Mouse (Mus musculus) kidney, adult 2 months (tissue): ENCODE data around the gene Eif3a.

Experiments used
- CTCF ChIP-seq: fragments of 200-500 bp; conservative IDR thresholded peaks from 2 replicates; pipeline ENCODE4 v1.5.1; 2011; ENCODE audit warnings: low read depth, mild to moderate bottlenecking, control low read depth, low read length, moderate library complexity, mixed read lengths; ENCODE audit not compliant: insufficient read depth, insufficient read length
- POLR2A ChIP-seq: fragments of 200-500 bp; IDR thresholded peaks from one replicate; pipeline ENCODE4 v1.6.1; 2011; ENCODE audit warnings: low read depth, low read length, control low read depth

- no peak for TF ChIP-seq POLR2A
- no peak for TF ChIP-seq CTCF
Measured at GRCm38 (mm10) chr19:60787465-60788150, 2.9 kb downstream of the Eif3a start.
